Mouse (Mus musculus) kidney, postnatal 0 days (tissue): ENCODE results near the gene Sarnp. TPM values are rescaled to one million over a fixed set of nuclear protein-coding genes. Genes with fewer than 3 reads are reported as not detected.

Experiments used
- ATAC-seq: fragments of 200-750 bp; cut with Nextera tagmentation; replicated peaks from 2 replicates; pipeline ENCODE4 v1.8.0; 2017; ENCODE audit warnings: low read depth, moderate number of reproducible peaks, moderate TSS enrichment, moderate library complexity; ENCODE audit not compliant: low FRiP score
- DNase-seq: peaks from one replicate; pipeline ENCODE4 v3.0.0-alpha.2; 2016; ENCODE audit warnings: low spot score
- H3K27ac ChIP-seq: fragments of 300-500 bp; sonication (generic); 2 replicates; pipeline ENCODE4 v1.5.1; 2014; ENCODE audit warnings: mild to moderate bottlenecking
- H3K27me3 ChIP-seq: fragments of 300-500 bp; sonication (generic); 2 replicates; pipeline ENCODE4 v1.6.1; 2014; ENCODE audit warnings: low read length, mixed read lengths; ENCODE audit not compliant: insufficient read depth
- H3K36me3 ChIP-seq: fragments of 300-500 bp; sonication (generic); 2 replicates; pipeline ENCODE4 v1.6.1; 2014; ENCODE audit warnings: low read length, mixed read lengths; ENCODE audit not compliant: insufficient read depth
- H3K4me1 ChIP-seq: fragments of 300-500 bp; sonication (generic); replicated peaks from 2 replicates; pipeline ENCODE4 v1.6.1; 2014; ENCODE audit warnings: antibody characterized with exemption, low read length, mixed read lengths; ENCODE audit not compliant: insufficient read depth
- H3K4me2 ChIP-seq: fragments of 300-500 bp; sonication (generic); 2 replicates; pipeline ENCODE4 v1.6.1; 2014; ENCODE audit warnings: mild to moderate bottlenecking, low read length, moderate library complexity, mixed read lengths
- H3K4me3 ChIP-seq: fragments of 300-500 bp; sonication (generic); replicated peaks from 2 replicates; pipeline ENCODE4 v1.5.1; 2014; ENCODE audit warnings: low read depth, low read length
- H3K9ac ChIP-seq: fragments of 300-500 bp; sonication (generic); 2 replicates; pipeline ENCODE4 v1.6.1; 2014; ENCODE audit warnings: low read depth, low read length
- H3K9me3 ChIP-seq: fragments of 300-500 bp; sonication (generic); replicated peaks from 2 replicates; pipeline ENCODE4 v1.6.1; 2016; ENCODE audit warnings: low read length, inconsistent platforms, mixed read lengths
- CTCF ChIP-seq: IDR thresholded peaks from 2 replicates; pipeline ENCODE4 v1.5.1; 2016; ENCODE audit warnings: antibody characterized with exemption, low read depth, mild to moderate bottlenecking, moderate library complexity
- WGBS: fragments of 180-500 bp; shearing (Covaris S2); extraction: QIAGEN DNeasy Blood & Tissue Kit; methylation state at CpG from one replicate; pipeline ENCODE4 v1.1.7; 2014; 5-methylcytosine and 5-hydroxymethylcytosine counted together
- polyA plus RNA-seq: library from polyadenylated mRNA; unstranded; fragments of >200 nt; fragmentation: Nextera tagmentation; extraction: Ambion mirVana; gene quantifications from 2 replicates; pipeline ENCODE4 v1.2.1, GENCODE M21; 2015

The Sarnp gene
- polyA plus RNA-seq, 1 experiment from 2014 or later, result 164 TPM

- H3K4me1 ChIP-seq, result no peaks in the 10 kb centered on the region
- H3K27me3 ChIP-seq, result no peaks in the 10 kb centered on the region
- H3K36me3 ChIP-seq, result peaks cover 22% of the 10 kb centered on the region
- no peak overlapping the region for H3K27ac ChIP-seq
- TF ChIP-seq CTCF, result no peak
- H3K9ac ChIP-seq, result no peak overlapping the region
- no peak overlapping the region for H3K4me2 ChIP-seq
- H3K4me3 ChIP-seq, result no peak overlapping the region
- H3K9me3 ChIP-seq, result no peaks in the 10 kb centered on the region
- no peak for ATAC-seq
- WGBS, result 91% methylated on average over 4 of the region's 4 CpGs
- no peak for DNase-seq
Observed at GRCm38 (mm10) chr10:128846664-128847063, 29.5 kb downstream of the Sarnp start.

- ATAC-seq (0 out of 2 replicates have a peak, but pooled peaks have one; percentile 43), DNase-seq (peak; percentile 3)
- H3K9me3 ChIP-seq, result no peaks in the 10 kb centered on the region
- H3K27me3 ChIP-seq, result no peaks in the 10 kb centered on the region
- no peak overlapping the region for H3K9ac ChIP-seq
- H3K36me3 ChIP-seq, result peaks cover 16% of the 10 kb centered on the region
- no peak overlapping the region for H3K4me3 ChIP-seq
- no peaks in the 10 kb centered on the region for H3K4me1 ChIP-seq
- no peak overlapping the region for H3K27ac ChIP-seq
- H3K4me2 ChIP-seq, result no peak overlapping the region
- 35% methylated on average over 2 of the region's 2 CpGs for WGBS
- no peak for TF ChIP-seq CTCF
Observed at GRCm38 (mm10) chr10:128848426-128848825, 31.3 kb downstream of the Sarnp start.

GRCm38 (mm10) chr10:128850339-128850738, 33.2 kb downstream of the Sarnp start:
- Histone ChIP-seq H3K27ac (no peak overlapping the region), H3K36me3 (peaks cover 20% of the 10 kb centered on the region), H3K4me2 (no peak overlapping the region), H3K9me3 (no peaks in the 10 kb centered on the region), H3K9ac (no peak overlapping the region), H3K27me3 (no peaks in the 10 kb centered on the region), H3K4me3 (no peak overlapping the region), H3K4me1 (no peaks in the 10 kb centered on the region)
- WGBS, result 44% methylated on average over 3 of the region's 3 CpGs
- no peak for DNase-seq
- no peak for ATAC-seq
- TF ChIP-seq CTCF, result no peak

DNA sequence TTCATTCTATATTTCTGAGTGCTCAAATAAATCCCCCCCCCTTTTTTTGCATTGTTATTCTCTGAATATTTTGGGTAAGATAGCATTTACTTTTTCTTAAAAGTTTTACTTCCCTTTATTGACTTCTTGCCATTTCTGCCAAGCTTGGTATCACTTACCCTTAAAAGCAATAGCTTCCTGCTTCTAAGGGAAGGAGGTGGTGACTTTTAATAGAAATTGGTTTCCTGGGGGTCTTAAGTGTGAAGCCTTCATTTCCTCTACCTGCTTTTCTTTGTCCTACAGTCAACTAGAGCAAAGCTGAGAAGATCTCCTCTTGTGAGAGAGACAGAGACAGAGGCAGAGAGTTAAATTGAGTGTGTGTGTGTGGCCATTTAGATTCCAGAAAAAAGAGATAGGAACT, 44.0 kb downstream of the Sarnp start:
- H3K9me3 ChIP-seq, result no peaks in the 10 kb centered on the region
- H3K36me3 ChIP-seq, result peaks cover 31% of the 10 kb centered on the region; the same call in 1 of the 2 replicates
- H3K27me3 ChIP-seq, result no peaks in the 10 kb centered on the region
- H3K27ac ChIP-seq, result no peak overlapping the region
- H3K9ac ChIP-seq, result no peak overlapping the region
- no peak overlapping the region for H3K4me2 ChIP-seq
- no peak for ATAC-seq
- no peaks in the 10 kb centered on the region for H3K4me1 ChIP-seq
- no peak for TF ChIP-seq CTCF
- no peak overlapping the region for H3K4me3 ChIP-seq
- DNase-seq, result no peak

- Histone ChIP-seq H3K27me3 (no peaks in the 10 kb centered on the region), H3K4me3 (no peak overlapping the region), H3K9me3 (no peaks in the 10 kb centered on the region), H3K36me3 (peaks cover 18% of the 10 kb centered on the region), H3K4me1 (no peaks in the 10 kb centered on the region), H3K9ac (no peak overlapping the region), H3K4me2 (no peak overlapping the region), H3K27ac (no peak overlapping the region)
- peak; percentile 31 for DNase-seq
- TF ChIP-seq CTCF, result peak; percentile 57
- WGBS, result 78% methylated on average over 3 of the region's 3 CpGs
- no peak for ATAC-seq
Observed at GRCm38 (mm10) chr10:128866042-128866441, 48.9 kb downstream of the Sarnp start.

DNA sequence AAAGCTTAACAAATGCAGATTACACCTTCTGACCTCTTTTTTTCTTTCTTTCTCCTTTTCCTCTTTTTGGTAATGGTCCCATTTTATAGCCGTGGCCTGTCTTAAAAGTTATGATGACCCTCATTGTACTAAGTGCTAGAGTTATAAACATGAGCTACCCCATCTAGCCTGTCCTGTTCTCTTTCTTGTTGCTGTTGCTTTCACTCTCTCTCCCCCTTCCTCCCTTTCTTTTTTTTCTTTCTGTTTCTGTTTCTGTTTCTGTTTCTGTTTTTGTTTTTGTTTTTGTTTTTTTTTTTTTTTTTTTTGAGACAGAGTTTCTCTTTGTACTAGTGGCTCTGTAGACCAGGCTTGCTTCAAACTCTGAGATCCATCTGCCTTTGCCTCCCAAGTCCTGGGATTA, 49.4 kb downstream of the Sarnp start:
- Histone ChIP-seq H3K36me3 (peaks cover 20% of the 10 kb centered on the region), H3K4me2 (no peak overlapping the region), H3K9ac (no peak overlapping the region), H3K27ac (no peak overlapping the region), H3K9me3 (no peaks in the 10 kb centered on the region), H3K4me1 (no peaks in the 10 kb centered on the region), H3K4me3 (no peak overlapping the region), H3K27me3 (no peaks in the 10 kb centered on the region)
- TF ChIP-seq CTCF, result no peak
- DNase-seq (no peak), ATAC-seq (no peak)
- 96% methylated on average over 1 of the region's 1 CpGs for WGBS

DNA sequence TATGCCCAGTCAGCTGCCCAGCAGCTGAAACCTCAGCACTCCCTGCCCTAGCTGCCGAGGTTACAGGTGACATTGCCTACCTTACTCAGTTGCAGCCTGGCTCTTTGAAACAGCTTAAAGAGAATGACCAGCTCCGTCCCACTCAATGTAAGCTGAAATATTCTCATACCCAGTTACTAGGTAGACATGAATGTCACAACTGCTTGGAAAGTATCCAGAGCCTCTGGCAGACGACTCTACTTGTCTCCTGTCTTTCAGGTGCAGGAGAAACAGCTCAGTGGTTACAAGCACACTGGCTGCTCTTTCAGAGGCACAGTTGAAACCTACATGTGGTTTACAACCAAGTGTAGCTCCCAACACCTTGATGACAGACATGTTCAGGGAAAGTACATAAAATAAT, 53.2 kb downstream of the Sarnp start:
- peaks cover 31% of the 10 kb centered on the region for H3K36me3 ChIP-seq
- no peak overlapping the region for H3K4me2 ChIP-seq
- WGBS, result 88% methylated on average over 3 of the region's 3 CpGs
- DNase-seq (no peak), ATAC-seq (no peak)
- H3K9me3 ChIP-seq, result no peaks in the 10 kb centered on the region
- H3K9ac ChIP-seq, result no peak overlapping the region
- no peak overlapping the region for H3K27ac ChIP-seq
- no peaks in the 10 kb centered on the region for H3K4me1 ChIP-seq
- H3K4me3 ChIP-seq, result no peak overlapping the region
- no peak for TF ChIP-seq CTCF
- H3K27me3 ChIP-seq, result no peaks in the 10 kb centered on the region
